Mouse (Mus musculus) limb, embryonic 14.5 days (tissue): ENCODE results near the gene Sp6. TPM values are rescaled to one million over a fixed set of nuclear protein-coding genes. Genes with fewer than 3 reads are reported as not detected.

Source experiments
- ATAC-seq: fragments of 200-750 bp; cut with Nextera tagmentation; 2 replicates; pipeline ENCODE4 v1.8.0; 2017; ENCODE audit warnings: low read depth, moderate number of reproducible peaks, moderate TSS enrichment; ENCODE audit not compliant: low FRiP score
- DNase-seq: peaks from one replicate; pipeline ENCODE4 v3.0.0-alpha.2; 2015; ENCODE audit warnings: low spot score
- H3K27ac ChIP-seq: fragments of 300-500 bp; sonication (generic); replicated peaks from 2 replicates; pipeline ENCODE4 v1.5.1; 2014; ENCODE audit warnings: low read depth, mild to moderate bottlenecking, low read length, moderate library complexity, mixed read lengths
- H3K27me3 ChIP-seq: fragments of 300-500 bp; sonication (generic); 2 replicates; pipeline ENCODE4 v1.6.1; 2014; ENCODE audit warnings: low read length, mixed read lengths; ENCODE audit not compliant: control insufficient read depth, insufficient read depth
- H3K36me3 ChIP-seq: fragments of 300-500 bp; sonication (generic); 2 replicates; pipeline ENCODE4 v1.6.1; 2014; ENCODE audit warnings: mild to moderate bottlenecking, low read length, moderate library complexity, mixed read lengths; ENCODE audit not compliant: control insufficient read depth, insufficient read depth
- H3K4me1 ChIP-seq: fragments of 300-500 bp; sonication (generic); 2 replicates; pipeline ENCODE4 v1.6.1; 2014; ENCODE audit warnings: antibody characterized with exemption, low read length, mixed read lengths; ENCODE audit not compliant: control insufficient read depth, insufficient read depth
- H3K4me2 ChIP-seq: fragments of 300-500 bp; sonication (generic); replicated peaks from 2 replicates; pipeline ENCODE4 v1.6.1; 2014; ENCODE audit warnings: low read depth, mild to moderate bottlenecking, low read length, moderate library complexity; ENCODE audit not compliant: severe bottlenecking
- H3K4me3 ChIP-seq: fragments of 300-500 bp; sonication (generic); replicated peaks from 2 replicates; pipeline ENCODE4 v1.5.1; 2014; ENCODE audit warnings: low read length
- H3K9ac ChIP-seq: fragments of 300-500 bp; sonication (generic); 2 replicates; pipeline ENCODE4 v1.6.1; 2014; ENCODE audit warnings: mild to moderate bottlenecking, low read depth, low read length, moderate library complexity; ENCODE audit not compliant: severe bottlenecking
- H3K9me3 ChIP-seq: fragments of 300-500 bp; sonication (generic); 2 replicates; pipeline ENCODE4 v1.6.1; 2016; ENCODE audit warnings: low read length; ENCODE audit not compliant: control insufficient read depth
- POLR2A ChIP-seq: fragments of 200-500 bp; IDR thresholded peaks from 2 replicates; pipeline ENCODE4 v1.8.0; 2012; ENCODE audit warnings: inconsistent platforms, mild to moderate bottlenecking, moderate library complexity, borderline replicate concordance; ENCODE audit not compliant: insufficient read depth, insufficient read length; ENCODE audit errors: extremely low read depth
- WGBS: fragments of 180-500 bp; shearing (Covaris S2); extraction: QIAGEN DNeasy Blood & Tissue Kit; methylation state at CpG from one replicate; pipeline ENCODE4 v1.1.7; 2014; 5-methylcytosine and 5-hydroxymethylcytosine counted together
- polyA plus RNA-seq, 2 experiments: library from polyadenylated mRNA; depleted of rRNA in 1 of 2; stranded (reverse) in 1 of 2; unstranded in 1 of 2; fragments of >200 nt; fragmentation: Nextera tagmentation in 1 of 2; extraction: Ambion mirVana in 1 of 2; gene quantifications; 2 replicates each; pipeline versions ENCODE4 v1.2.1 to v1.2.3; 2012 to 2014

Sp6 gene
- polyA plus RNA-seq, 2 experiments: 4.5 to 5.6 TPM

DNA sequence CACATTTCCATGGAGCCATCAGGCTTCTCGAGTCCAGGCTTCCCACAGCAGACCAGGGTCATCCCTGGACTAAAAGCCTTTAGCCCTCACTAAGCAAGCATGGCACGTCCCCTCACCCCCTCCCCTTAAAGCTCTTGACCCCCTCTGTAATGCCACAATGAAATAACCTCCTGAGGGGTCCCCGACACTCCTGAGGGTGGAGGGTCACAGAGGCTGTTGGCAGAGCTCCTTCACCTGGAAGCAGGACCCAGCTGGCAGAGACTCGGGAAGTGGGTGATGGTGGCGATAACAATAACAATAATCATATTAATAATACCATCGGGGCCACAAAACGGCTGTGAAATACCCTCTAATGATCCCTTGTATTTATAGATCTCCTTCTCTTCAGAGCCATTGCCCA, 30.3 kb upstream of the Sp6 start, which contains the start of gene Sp2:
Sp2 (minus strand) TSS at position 101 of the 400 bp plus-strand sequence.
- Histone ChIP-seq H3K4me2 (no peak within 1 kb of the TSS), H3K9ac (no peak within 1 kb of the TSS), H3K27ac (no peak within 1 kb of the TSS), H3K4me3 (no peak within 1 kb of the TSS), H3K36me3 (no peaks in the 10 kb centered on the region), H3K9me3 (no peaks in the 10 kb centered on the region), H3K27me3 (no peaks in the 10 kb centered on the region), H3K4me1 (peaks cover 33% of the 10 kb centered on the region)
- no peak for TF ChIP-seq POLR2A
- DNase-seq: no peak
- WGBS: 62% methylated on average over 7 of the region's 7 CpGs
- no peak for ATAC-seq

DNA sequence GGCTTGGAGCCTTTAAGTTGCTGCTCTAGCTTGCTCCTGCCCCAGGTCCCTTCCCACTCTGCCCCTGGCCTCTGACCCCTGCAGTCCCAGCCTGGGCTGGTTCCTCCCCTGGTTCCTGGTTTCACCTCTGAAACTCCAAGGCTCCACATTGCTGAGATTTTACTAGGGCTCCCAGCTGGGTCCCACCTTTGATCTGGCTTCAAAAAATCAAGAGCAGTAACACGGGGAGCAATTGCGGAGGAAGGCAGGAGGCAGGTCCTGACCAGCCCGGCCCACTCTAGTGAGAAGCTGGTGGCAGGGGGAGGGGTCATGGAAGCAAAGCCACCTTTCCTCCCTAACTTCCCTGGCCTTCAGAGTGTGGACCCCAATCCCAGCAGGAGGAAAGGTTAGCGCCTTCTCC, 28.3 kb upstream of the Sp6 start:
- Histone ChIP-seq H3K9ac (no peak overlapping the region), H3K27me3 (no peaks in the 10 kb centered on the region), H3K27ac (no peak overlapping the region), H3K4me3 (no peak overlapping the region), H3K4me1 (peaks cover 36% of the 10 kb centered on the region), H3K4me2 (no peak overlapping the region), H3K9me3 (no peaks in the 10 kb centered on the region), H3K36me3 (no peaks in the 10 kb centered on the region)
- no peak for DNase-seq
- whole genome bisulfite sequencing: 8% methylated on average over 4 of the region's 4 CpGs
- no peak for ATAC-seq
- TF ChIP-seq POLR2A: no peak

GRCm38 (mm10) chr11:96986463-96986862, 26.7 kb upstream of the Sp6 start:
- Histone ChIP-seq H3K4me2 (no peak overlapping the region; the same call in 1 of the 2 replicates), H3K9ac (no peak overlapping the region)

DNA sequence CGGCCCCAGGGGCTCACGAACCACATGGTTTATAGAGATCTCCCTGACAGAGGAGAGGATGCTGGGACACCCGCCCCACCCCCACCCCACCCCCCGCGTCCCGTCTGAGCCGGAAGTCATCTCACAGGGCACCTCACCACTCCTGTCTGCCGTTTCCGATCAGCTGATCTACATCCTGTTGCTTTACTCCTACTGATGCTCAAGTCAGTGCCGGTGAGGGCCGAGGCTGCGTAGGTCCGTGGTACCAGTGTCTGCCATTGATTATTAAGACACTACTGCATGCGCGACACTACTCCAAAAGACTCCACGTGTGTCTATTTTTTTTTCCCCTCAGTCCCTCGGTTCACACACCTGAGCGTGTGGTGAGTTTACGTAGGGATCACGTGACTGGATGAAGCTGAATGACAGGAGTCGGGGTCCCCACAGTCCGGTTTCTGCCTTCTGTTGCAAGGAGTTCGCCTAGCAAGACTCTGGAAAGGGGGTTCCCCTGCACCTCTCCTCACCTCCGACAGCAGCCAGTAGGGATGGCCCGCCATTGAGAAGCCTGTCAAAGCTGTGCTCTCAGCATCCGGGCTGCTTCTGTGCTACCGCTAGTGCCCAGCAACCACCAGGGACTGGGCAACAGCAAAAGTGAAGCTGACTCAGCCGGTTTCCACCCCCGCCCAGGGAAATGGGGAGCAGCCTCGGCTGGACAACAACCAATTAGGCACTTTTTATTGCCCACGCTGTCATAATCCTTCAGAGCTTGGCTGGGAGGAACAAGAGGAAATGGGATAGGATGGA, 25.1 kb upstream of the Sp6 start:
- 4% methylated on average over 29 of the region's 31 CpGs for WGBS
- Histone ChIP-seq H3K27ac (no peak overlapping the region), H3K4me1 (peaks cover 36% of the 10 kb centered on the region), H3K36me3 (no peaks in the 10 kb centered on the region), H3K9ac (no peak overlapping the region), H3K4me3 (peak overlapping the region; percentile 25), H3K4me2 (peak overlapping the region; percentile 53), H3K9me3 (no peaks in the 10 kb centered on the region), H3K27me3 (no peaks in the 10 kb centered on the region)
- ATAC-seq: no peak
- no peak for DNase-seq
- TF ChIP-seq POLR2A: no peak

More at GRCm38 (mm10) chr11:96986463-96986862, 26.7 kb upstream of the Sp6 start:
- Histone ChIP-seq H3K9me3 (no peaks in the 10 kb centered on the region), H3K4me1 (peaks cover 36% of the 10 kb centered on the region), H3K4me3 (no peak overlapping the region), H3K27me3 (no peaks in the 10 kb centered on the region), H3K36me3 (no peaks in the 10 kb centered on the region), H3K27ac (no peak overlapping the region)
- 0% methylated on average over 3 of the region's 3 CpGs for WGBS
- DNase-seq (peak; percentile 53), ATAC-seq (peak; percentile 56)
- TF ChIP-seq POLR2A: no peak

- no peak for ATAC-seq
- H3K4me2 ChIP-seq: no peak overlapping the region
- no peak overlapping the region for H3K9ac ChIP-seq
- peaks cover 21% of the 10 kb centered on the region for H3K4me1 ChIP-seq
- H3K4me3 ChIP-seq: no peak overlapping the region
- TF ChIP-seq POLR2A: no peak
- H3K27me3 ChIP-seq: no peaks in the 10 kb centered on the region
- no peaks in the 10 kb centered on the region for H3K36me3 ChIP-seq
- no peaks in the 10 kb centered on the region for H3K9me3 ChIP-seq
- H3K27ac ChIP-seq: no peak overlapping the region
- no peak for DNase-seq
- WGBS: 61% methylated on average over 5 of the region's 5 CpGs
These were observed 21.7 kb upstream of the Sp6 start for GRCm38 (mm10) chr11:96991501-96991900.
